Mouse (Mus musculus): ENCODE results near the gene Kazn. TPM values are rescaled to one million over a fixed set of nuclear protein-coding genes. Genes with fewer than 3 reads are reported as not detected.

Gene Kazn
- polyA plus RNA-seq, 1 experiment from 2014 or later = 0.74 TPM

DNA sequence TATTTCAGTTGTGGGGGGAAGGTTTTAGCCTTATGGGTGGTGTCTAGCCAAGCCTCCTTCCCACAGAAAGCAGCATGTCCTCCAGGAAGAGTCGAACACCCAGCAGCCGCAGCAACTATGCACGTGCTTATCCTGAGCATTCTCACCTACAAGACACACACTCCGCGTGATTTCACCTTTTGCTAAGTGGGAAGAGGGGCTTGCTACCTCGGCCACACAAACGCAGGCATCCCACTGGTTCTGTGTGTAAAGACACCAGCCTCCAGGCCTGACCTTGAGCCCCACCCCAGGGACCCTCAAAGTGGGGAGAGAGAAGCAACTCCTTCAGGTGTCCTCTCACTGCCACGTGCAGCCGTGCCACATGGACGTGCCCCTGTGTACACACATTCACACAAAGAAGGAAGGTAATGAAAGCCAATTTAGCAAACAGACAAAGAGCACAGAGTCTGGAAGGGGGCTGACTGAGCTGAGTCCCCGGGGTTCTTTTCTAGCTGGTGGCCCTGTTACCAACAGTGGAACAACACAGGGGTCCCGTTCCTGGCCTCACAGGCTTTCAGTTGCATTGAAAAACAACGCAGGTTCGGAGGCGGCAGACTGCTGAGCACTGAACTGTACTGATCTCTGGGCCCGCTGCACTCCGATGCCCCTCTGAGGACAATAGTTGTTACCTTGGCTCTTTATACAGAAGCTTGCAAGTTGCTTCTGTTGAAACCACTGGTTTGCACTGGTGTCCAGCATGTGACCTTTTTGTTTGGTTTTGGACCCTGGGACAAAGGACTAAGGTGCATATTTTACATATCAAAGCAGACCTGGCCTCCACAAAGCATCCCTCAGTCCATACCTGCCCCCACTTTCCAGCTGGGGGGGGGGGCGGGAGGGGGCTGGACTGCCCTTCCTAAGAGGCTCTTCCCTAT, 170.0 kb downstream of the Kazn start:
- no peaks in the 10 kb centered on the region for H3K36me3 ChIP-seq (replicated peaks; ENCODE audit: insufficient read depth, low read length)
- no peak overlapping the region for H3K4me2 ChIP-seq (ENCODE audit: low read depth, low read length)
- DNase-seq (no peak), ATAC-seq (peak; percentile 60)
- H3K27ac ChIP-seq (ENCODE audit: low read depth) = peak overlapping the region; percentile 78
- peaks cover 41% of the 10 kb centered on the region for H3K4me1 ChIP-seq (ENCODE audit: insufficient read depth)
- H3K27me3 ChIP-seq (ENCODE audit: insufficient read depth, low read length) = no peaks in the 10 kb centered on the region
- no peak for TF ChIP-seq EP300 (IDR thresholded peaks at IDR 0.05; ENCODE audit: low read depth)
- no peak for TF ChIP-seq CTCF (IDR thresholded peaks at IDR 0.05; ENCODE audit: low read depth)
- H3K9ac ChIP-seq (replicated peaks) = no peak overlapping the region; the same call in 1 of the 2 replicates
- H3K9me3 ChIP-seq (ENCODE audit: low read length) = no peaks in the 10 kb centered on the region
- H3K4me3 ChIP-seq (ENCODE audit: low read depth, low read length) = no peak overlapping the region
- WGBS (ENCODE audit: insufficient replicate concordance) = 54% methylated on average over 18 of the region's 18 CpGs

DNA sequence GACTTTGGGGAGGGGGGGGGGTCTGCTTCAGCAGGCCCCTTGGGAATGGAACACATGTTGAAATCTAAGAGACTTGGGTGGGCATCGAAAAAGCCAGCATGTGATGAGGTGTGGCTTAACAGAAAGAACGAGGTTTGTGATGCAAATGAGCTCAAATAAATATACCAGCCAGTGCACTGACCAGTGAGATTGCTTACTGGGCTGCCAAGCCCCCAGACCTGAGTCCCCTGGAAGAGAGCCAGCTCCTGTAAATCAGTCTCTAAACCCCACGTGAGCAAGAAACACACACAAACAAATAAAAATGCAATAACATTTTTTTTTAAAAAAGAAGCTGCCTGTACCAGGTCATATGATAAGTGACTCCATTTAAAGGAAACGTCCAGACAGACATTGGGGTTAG, 172.6 kb downstream of the Kazn start:
- Histone ChIP-seq H3K27ac (ENCODE audit: low read depth) (0 out of 2 replicates have a peak overlapping the region, but pooled peaks have one; percentile 41), H3K36me3 (replicated peaks; ENCODE audit: insufficient read depth, low read length) (no peaks in the 10 kb centered on the region), H3K4me2 (ENCODE audit: low read depth, low read length) (no peak overlapping the region), H3K4me1 (ENCODE audit: insufficient read depth) (peaks cover 59% of the 10 kb centered on the region), H3K4me3 (ENCODE audit: low read depth, low read length) (no peak overlapping the region), H3K9me3 (ENCODE audit: low read length) (no peaks in the 10 kb centered on the region), H3K27me3 (ENCODE audit: insufficient read depth, low read length) (no peaks in the 10 kb centered on the region), H3K9ac (replicated peaks) (no peak overlapping the region)
- WGBS (ENCODE audit: insufficient replicate concordance) = 42% methylated on average over 4 of the region's 4 CpGs
- no peak for TF ChIP-seq CTCF (IDR thresholded peaks at IDR 0.05; ENCODE audit: low read depth)
- TF ChIP-seq EP300 (IDR thresholded peaks at IDR 0.05; ENCODE audit: low read depth) = no peak
- ATAC-seq = no peak
- no peak for DNase-seq

DNA sequence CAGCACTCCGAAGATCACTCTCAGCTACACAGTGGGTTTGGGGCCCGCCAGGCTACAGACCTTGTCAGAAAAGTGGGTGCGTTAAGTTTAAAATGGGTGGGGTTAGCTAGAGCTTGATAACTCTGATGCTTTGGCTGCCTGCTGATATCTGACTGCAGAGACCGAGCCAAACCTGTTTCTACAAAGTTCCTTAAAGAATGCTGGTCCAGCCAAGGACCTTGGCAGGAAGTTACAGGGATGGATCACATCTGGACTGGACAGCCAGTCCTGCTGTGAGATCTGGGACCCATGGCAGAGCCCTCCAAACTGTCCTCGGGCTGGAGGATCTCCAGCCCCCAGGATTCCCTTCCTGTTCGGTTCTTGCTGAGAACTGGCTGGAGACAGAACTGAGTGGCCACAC, 173.4 kb downstream of the Kazn start:
- Histone ChIP-seq H3K4me2 (ENCODE audit: low read depth, low read length) (peak overlapping the region; percentile 28; the same call in 1 of the 2 replicates), H3K27ac (ENCODE audit: low read depth) (0 out of 2 replicates have a peak overlapping the region, but pooled peaks have one; percentile 44), H3K9me3 (ENCODE audit: low read length) (no peaks in the 10 kb centered on the region), H3K36me3 (replicated peaks; ENCODE audit: insufficient read depth, low read length) (no peaks in the 10 kb centered on the region), H3K9ac (replicated peaks) (no peak overlapping the region; the same call in 1 of the 2 replicates), H3K27me3 (ENCODE audit: insufficient read depth, low read length) (no peaks in the 10 kb centered on the region), H3K4me3 (ENCODE audit: low read depth, low read length) (no peak overlapping the region), H3K4me1 (ENCODE audit: insufficient read depth) (peaks cover 53% of the 10 kb centered on the region)
- ATAC-seq (no peak), DNase-seq (no peak)
- TF ChIP-seq EP300 (IDR thresholded peaks at IDR 0.05; ENCODE audit: low read depth) (no peak), CTCF (IDR thresholded peaks at IDR 0.05; ENCODE audit: low read depth) (no peak)
- WGBS (ENCODE audit: insufficient replicate concordance) = 50% methylated on average over 6 of the region's 6 CpGs

DNA sequence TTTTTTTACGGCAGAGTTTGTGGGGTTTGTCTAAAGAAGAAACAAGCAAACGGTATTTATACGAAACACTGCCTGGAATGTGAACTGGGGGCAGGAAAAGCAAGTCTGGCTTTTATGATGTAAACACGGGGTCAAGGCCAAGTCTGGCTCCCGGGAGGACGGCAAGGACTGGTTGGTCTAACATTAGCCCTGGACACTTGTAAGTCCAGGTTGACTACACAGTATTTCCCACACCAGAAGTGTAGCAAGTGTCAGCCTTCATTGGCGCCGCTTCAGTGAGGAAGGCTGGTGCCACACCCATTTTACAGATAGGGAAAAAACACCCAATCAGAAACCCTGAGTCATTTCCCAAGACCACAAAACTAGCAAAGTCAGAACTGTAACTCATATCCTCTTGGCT, 173.9 kb downstream of the Kazn start:
- 0 out of 2 replicates have a peak overlapping the region, but pooled peaks have one; percentile 44 for H3K27ac ChIP-seq (ENCODE audit: low read depth)
- DNase-seq (no peak), ATAC-seq (no peak)
- 60% methylated on average over 8 of the region's 8 CpGs for WGBS (ENCODE audit: insufficient replicate concordance)
- no peak overlapping the region; the same call in 1 of the 2 replicates for H3K9ac ChIP-seq (replicated peaks)
- H3K27me3 ChIP-seq (ENCODE audit: insufficient read depth, low read length) = no peaks in the 10 kb centered on the region
- TF ChIP-seq EP300 (IDR thresholded peaks at IDR 0.05; ENCODE audit: low read depth) (0 out of 2 replicates have a peak, but pooled peaks have one; percentile 9), CTCF (IDR thresholded peaks at IDR 0.05; ENCODE audit: low read depth) (no peak)
- H3K4me2 ChIP-seq (ENCODE audit: low read depth, low read length) = peak overlapping the region; percentile 28; the same call in 1 of the 2 replicates
- no peak overlapping the region for H3K4me3 ChIP-seq (ENCODE audit: low read depth, low read length)
- H3K9me3 ChIP-seq (ENCODE audit: low read length) = no peaks in the 10 kb centered on the region
- no peaks in the 10 kb centered on the region for H3K36me3 ChIP-seq (replicated peaks; ENCODE audit: insufficient read depth, low read length)
- peaks cover 47% of the 10 kb centered on the region for H3K4me1 ChIP-seq (ENCODE audit: insufficient read depth)

DNA sequence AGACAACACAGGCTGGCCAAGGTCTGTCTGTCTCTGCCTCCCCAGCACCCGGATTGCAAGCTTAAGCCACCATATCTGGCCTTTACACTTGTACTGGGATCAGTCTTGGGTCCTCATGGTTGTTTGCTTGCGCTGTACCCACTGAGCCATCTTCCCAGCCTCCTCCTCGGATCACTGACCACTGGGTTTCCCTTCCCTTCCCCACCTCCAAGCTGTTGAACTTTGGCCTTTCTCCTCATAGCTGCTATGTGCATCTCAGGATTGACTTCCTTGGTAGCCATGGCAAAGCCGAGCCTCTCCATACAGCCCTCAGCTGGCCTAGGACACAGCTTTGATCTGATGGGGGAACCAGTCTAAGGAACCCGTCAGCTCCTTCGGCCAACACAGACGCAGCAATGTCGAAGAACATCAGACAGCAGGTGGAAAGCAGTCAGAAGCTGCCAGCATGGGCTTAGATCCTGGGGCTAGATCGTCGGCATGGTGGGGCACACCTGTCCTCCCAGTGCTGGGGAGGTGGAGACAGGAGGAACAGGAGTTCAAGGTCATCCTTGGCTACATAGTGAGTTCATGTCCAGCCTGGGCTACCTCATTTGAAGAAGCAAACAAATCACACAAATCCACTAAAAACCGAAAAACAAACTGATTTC, 174.5 kb downstream of the Kazn start:
- DNase-seq = no peak
- no peaks in the 10 kb centered on the region for H3K27me3 ChIP-seq (ENCODE audit: insufficient read depth, low read length)
- no peaks in the 10 kb centered on the region for H3K36me3 ChIP-seq (replicated peaks; ENCODE audit: insufficient read depth, low read length)
- WGBS (ENCODE audit: insufficient replicate concordance) = 81% methylated on average over 11 of the region's 11 CpGs
- H3K9me3 ChIP-seq (ENCODE audit: low read length) = no peaks in the 10 kb centered on the region
- H3K27ac ChIP-seq (ENCODE audit: low read depth) = peak overlapping the region; percentile 44; the same call in 1 of the 2 replicates
- TF ChIP-seq EP300 (IDR thresholded peaks at IDR 0.05; ENCODE audit: low read depth) (no peak), CTCF (IDR thresholded peaks at IDR 0.05; ENCODE audit: low read depth) (no peak)
- no peak overlapping the region for H3K9ac ChIP-seq (replicated peaks)
- H3K4me3 ChIP-seq (ENCODE audit: low read depth, low read length) = no peak overlapping the region
- H3K4me1 ChIP-seq (ENCODE audit: insufficient read depth) = peaks cover 46% of the 10 kb centered on the region
- ATAC-seq = no peak
- no peak overlapping the region for H3K4me2 ChIP-seq (ENCODE audit: low read depth, low read length)

DNA sequence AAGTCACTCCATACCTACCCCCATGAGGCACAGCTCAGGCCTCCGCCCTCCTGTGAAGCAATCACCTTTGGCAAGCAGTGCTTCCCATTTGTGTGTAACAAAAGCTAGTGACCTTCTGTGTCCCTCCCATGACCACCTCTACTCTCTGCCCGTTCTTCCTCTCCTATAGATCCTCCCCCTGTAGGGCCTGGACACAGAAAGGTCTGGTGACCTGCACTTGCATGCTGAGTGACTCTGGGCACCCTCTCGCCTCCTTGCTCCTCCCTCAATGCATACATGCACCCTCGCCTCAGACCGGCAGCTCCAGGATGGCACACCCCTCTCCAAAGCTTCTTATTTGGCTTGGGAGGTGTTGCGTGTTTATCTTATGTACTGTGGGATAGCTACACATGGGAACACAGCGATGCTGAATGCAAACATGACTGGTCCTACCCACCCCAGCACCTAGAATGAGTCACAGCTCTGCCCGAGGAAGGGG, 176.1 kb downstream of the Kazn start:
- no peak overlapping the region for H3K4me3 ChIP-seq (ENCODE audit: low read depth, low read length)
- H3K9ac ChIP-seq (replicated peaks) = no peak overlapping the region
- DNase-seq = peak; percentile 77
- peak; percentile 91 for ATAC-seq
- H3K4me2 ChIP-seq (ENCODE audit: low read depth, low read length) = no peak overlapping the region
- H3K27me3 ChIP-seq (ENCODE audit: insufficient read depth, low read length) = no peaks in the 10 kb centered on the region
- H3K4me1 ChIP-seq (ENCODE audit: insufficient read depth) = peaks cover 40% of the 10 kb centered on the region
- no peak for TF ChIP-seq EP300 (IDR thresholded peaks at IDR 0.05; ENCODE audit: low read depth)
- TF ChIP-seq CTCF (IDR thresholded peaks at IDR 0.05; ENCODE audit: low read depth) = no peak
- H3K27ac ChIP-seq (ENCODE audit: low read depth) = peak overlapping the region; percentile 70
- 54% methylated on average over 8 of the region's 8 CpGs for WGBS (ENCODE audit: insufficient replicate concordance)
- H3K9me3 ChIP-seq (ENCODE audit: low read length) = no peaks in the 10 kb centered on the region
- no peaks in the 10 kb centered on the region for H3K36me3 ChIP-seq (replicated peaks; ENCODE audit: insufficient read depth, low read length)

All from liver, postnatal 0 days (tissue).